Mouse (Mus musculus) heart, embryonic 15.5 days (tissue): ENCODE results near the gene Hist2h4. TPM values are rescaled to one million over a fixed set of nuclear protein-coding genes. Genes with fewer than 3 reads are reported as not detected.

Source experiments
- ATAC-seq: fragments of 200-750 bp; cut with Nextera tagmentation; replicated peaks from 2 replicates; pipeline ENCODE4 v1.8.0; 2017; ENCODE audit warnings: low read depth, moderate TSS enrichment; ENCODE audit not compliant: insufficient number of reproducible peaks, insufficient read depth, low FRiP score
- H3K27ac ChIP-seq: fragments of 300-500 bp; sonication (generic); 2 replicates; pipeline ENCODE4 v1.5.1; 2015; ENCODE audit warnings: mild to moderate bottlenecking, inconsistent platforms
- H3K27me3 ChIP-seq: fragments of 300-500 bp; sonication (generic); 2 replicates; pipeline ENCODE4 v1.6.1; 2015; ENCODE audit warnings: inconsistent platforms
- H3K36me3 ChIP-seq: fragments of 300-500 bp; sonication (generic); 2 replicates; pipeline ENCODE4 v1.6.1; 2015; ENCODE audit warnings: mild to moderate bottlenecking, inconsistent platforms
- H3K4me1 ChIP-seq: fragments of 300-500 bp; sonication (generic); replicated peaks from 2 replicates; pipeline ENCODE4 v1.6.1; 2015; ENCODE audit warnings: inconsistent platforms
- H3K4me2 ChIP-seq: fragments of 300-500 bp; sonication (generic); 2 replicates; pipeline ENCODE4 v1.6.1; 2015; ENCODE audit warnings: inconsistent platforms, mild to moderate bottlenecking, moderate library complexity
- H3K4me3 ChIP-seq: fragments of 300-500 bp; sonication (generic); 2 replicates; pipeline ENCODE4 v1.5.1; 2015; ENCODE audit warnings: mild to moderate bottlenecking, inconsistent platforms
- H3K9ac ChIP-seq: fragments of 300-500 bp; sonication (generic); 2 replicates; pipeline ENCODE4 v1.6.1; 2015; ENCODE audit warnings: mild to moderate bottlenecking, inconsistent platforms
- H3K9me3 ChIP-seq: fragments of 300-500 bp; sonication (generic); replicated peaks from 2 replicates; pipeline ENCODE4 v1.6.1; 2016; ENCODE audit warnings: inconsistent platforms
- WGBS: fragments of 180-500 bp; shearing (Covaris S2); methylation state at CpG from one replicate; pipeline ENCODE4 v1.1.7; 2015; ENCODE audit warnings: mixed read lengths; 5-methylcytosine and 5-hydroxymethylcytosine counted together
- polyA plus RNA-seq: library from polyadenylated mRNA; unstranded; fragments of >200 nt; fragmentation: Nextera tagmentation; extraction: Ambion mirVana; gene quantifications from 2 replicates; pipeline ENCODE4 v1.2.1, GENCODE M21; 2015

Hist2h4 gene
- polyA plus RNA-seq, 1 experiment from 2014 or later: 3.9 TPM

DNA sequence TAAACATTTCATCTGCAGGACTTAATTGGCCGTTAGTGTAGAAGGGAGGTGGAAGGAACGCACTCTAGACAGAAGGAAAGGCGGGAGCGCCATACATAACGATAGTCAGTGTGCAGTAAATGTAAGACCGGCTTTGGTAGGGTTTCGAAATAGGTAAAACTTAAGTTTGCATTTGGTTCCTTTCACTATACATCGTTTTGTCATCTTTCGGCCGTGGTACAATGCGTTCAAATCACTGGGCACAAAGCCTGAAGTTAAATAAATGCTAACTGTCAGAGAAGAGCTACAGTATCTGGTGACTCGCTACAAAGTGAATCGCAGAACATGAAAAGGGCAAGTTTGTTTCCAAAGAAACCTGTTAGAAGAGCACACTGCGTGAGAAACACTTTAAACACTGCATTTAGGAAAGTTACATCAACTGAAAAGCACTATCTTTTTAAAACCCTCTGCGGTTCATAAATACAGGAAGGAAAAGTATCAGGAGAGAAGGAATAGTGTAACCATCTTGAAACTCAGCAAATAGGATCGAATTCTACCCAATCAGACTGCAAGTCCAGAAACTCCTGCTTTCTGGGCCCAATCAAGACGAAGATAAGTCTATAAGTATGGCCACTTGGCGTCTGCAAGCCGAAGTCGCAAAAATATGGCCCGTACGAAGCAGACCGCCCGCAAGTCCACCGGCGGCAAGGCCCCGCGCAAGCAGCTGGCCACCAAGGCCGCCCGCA lies 5.1 kb upstream of the Hist2h4 start, which contains the start of gene Hist2h3b:
Hist2h3b (plus strand) TSS at position 604 of the 725 bp plus-strand sequence.
- Histone ChIP-seq H3K9me3 (no peaks in the 10 kb centered on the region), H3K9ac (peak within 1 kb of the TSS; percentile 60), H3K4me2 (peak within 1 kb of the TSS; percentile 82), H3K4me1 (peaks cover 23% of the 10 kb centered on the region), H3K27me3 (no peaks in the 10 kb centered on the region), H3K36me3 (no peaks in the 10 kb centered on the region), H3K4me3 (peak within 1 kb of the TSS; percentile 54), H3K27ac (peak within 1 kb of the TSS; percentile 96)
- 23% methylated on average over 30 of the region's 30 CpGs for WGBS
- peak; percentile 54 for ATAC-seq

DNA sequence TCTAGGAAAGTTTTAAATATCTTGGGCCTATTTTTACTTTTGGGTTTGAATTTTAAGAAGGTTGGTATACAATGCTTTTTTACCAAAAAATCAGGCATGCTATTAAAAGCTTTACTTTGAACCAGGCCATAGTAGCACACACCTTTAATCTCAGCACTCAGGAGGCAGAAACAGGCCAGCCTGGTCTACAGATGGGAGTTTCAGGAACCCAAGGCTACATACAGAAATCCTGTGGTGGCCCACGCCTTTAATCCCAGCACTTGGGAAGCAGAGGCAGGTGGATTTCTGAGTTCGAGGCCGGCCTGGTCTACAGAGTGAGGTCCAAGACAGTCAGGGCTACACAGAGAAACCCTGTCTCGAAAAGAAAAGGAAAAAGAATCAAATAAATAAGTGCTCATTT lies 4.4 kb upstream of the Hist2h4 start:
- H3K4me3 ChIP-seq: no peak overlapping the region

DNA sequence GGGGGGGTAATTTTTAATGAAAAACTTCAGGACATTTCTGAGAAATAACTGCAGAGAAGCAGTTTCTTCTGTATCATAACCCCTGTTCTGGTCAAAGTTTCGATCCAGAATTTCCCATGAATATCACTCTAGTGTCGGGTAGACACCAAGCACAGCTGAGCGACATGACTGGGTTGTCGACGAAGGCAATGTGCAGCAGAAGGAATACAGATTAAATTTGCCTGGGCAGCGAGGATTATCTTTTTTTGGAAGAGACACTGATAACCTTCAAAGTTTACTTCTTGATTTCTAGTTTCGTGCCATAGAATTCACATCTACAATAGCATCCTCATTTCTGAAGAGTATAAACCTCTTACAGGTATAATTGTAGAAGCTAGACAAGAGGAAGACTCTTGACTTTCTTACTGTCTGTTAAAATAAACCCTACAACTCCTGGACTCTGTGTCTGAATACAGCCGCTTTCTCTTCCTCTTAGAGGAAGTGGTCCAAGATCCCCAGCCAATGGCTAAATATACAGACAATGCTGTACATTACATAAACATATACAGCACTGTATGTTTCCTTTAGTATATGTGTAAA lies 3.1 kb upstream of the Hist2h4 start:
- WGBS: 71% methylated on average over 8 of the region's 8 CpGs
- H3K9ac ChIP-seq: no peak overlapping the region
- H3K4me1 ChIP-seq: peaks cover 31% of the 10 kb centered on the region
- no peak overlapping the region for H3K4me3 ChIP-seq
- H3K36me3 ChIP-seq: no peaks in the 10 kb centered on the region
- no peak overlapping the region for H3K4me2 ChIP-seq
- H3K27me3 ChIP-seq: no peaks in the 10 kb centered on the region
- no peak overlapping the region for H3K27ac ChIP-seq
- no peaks in the 10 kb centered on the region for H3K9me3 ChIP-seq
- no peak for ATAC-seq

More for the DNA sequence above, 4.4 kb upstream of the Hist2h4 start:
- Histone ChIP-seq H3K4me2 (peak overlapping the region; percentile 82), H3K9ac (no peak overlapping the region), H3K27me3 (no peaks in the 10 kb centered on the region), H3K9me3 (no peaks in the 10 kb centered on the region), H3K36me3 (no peaks in the 10 kb centered on the region), H3K27ac (peak overlapping the region; percentile 88), H3K4me1 (peaks cover 23% of the 10 kb centered on the region)
- ATAC-seq: no peak
- WGBS: 80% methylated on average over 4 of the region's 4 CpGs

- ATAC-seq: no peak
- peak overlapping the region; percentile 76; the same call in 1 of the 2 replicates for H3K4me3 ChIP-seq
- H3K4me2 ChIP-seq: peak overlapping the region; percentile 86; the same call in 1 of the 2 replicates
- no peaks in the 10 kb centered on the region for H3K36me3 ChIP-seq
- 77% methylated on average over 7 of the region's 7 CpGs for WGBS
- H3K9me3 ChIP-seq: no peaks in the 10 kb centered on the region
- peaks cover 28% of the 10 kb centered on the region for H3K4me1 ChIP-seq
- H3K9ac ChIP-seq: no peak overlapping the region; the same call in 1 of the 2 replicates
- peak overlapping the region; percentile 99 for H3K27ac ChIP-seq
- no peaks in the 10 kb centered on the region for H3K27me3 ChIP-seq
Observed at GRCm38 (mm10) chr3:96264404-96264949, 1.4 kb upstream of the Hist2h4 start.

DNA sequence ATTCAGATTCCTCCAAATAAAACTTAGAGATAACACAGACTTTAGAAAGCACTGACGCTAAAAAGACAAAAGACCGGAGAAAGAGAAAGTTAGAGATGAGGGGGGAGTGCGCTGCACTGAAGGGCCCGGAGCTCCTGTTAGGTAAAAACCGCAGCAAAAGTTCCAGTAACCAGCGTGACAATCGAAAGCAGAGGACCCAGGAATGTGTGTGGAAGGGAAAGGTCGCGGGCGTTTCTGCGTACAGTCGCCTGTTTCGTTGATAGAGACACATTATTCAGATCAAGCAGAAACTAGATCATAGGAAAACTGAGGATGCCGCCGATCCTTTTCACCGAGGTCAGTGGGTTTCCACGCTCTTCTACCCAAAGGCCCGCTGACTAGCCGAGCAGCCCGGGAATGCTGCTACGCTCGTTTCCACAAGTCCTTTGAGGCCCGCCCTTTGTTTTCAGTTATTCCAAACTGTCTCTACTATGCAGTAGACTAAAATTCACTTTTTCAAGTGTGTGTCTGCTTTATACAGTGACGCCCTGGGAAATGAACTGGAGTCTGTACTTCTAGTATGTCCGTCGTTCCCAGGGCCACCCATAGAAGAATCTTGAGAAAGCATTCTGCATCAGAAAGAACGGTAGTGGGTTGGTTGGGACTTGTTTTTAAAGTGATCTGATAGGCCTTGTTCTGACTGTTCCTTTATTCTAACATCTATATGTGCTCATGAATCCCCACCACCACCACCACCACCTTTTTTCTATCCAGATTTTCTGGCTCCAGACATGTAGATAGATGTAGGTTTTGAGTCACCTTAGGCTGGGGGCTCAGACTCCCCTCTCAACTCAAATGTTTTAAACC lies 670 bp upstream of the Hist2h4 start:
- Histone ChIP-seq H3K27me3 (no peaks in the 10 kb centered on the region), H3K4me3 (peak overlapping the region; percentile 76), H3K9me3 (no peaks in the 10 kb centered on the region), H3K4me1 (peaks cover 24% of the 10 kb centered on the region), H3K9ac (peak overlapping the region; percentile 67), H3K27ac (peak overlapping the region; percentile 99), H3K36me3 (no peaks in the 10 kb centered on the region), H3K4me2 (peak overlapping the region; percentile 86)
- ATAC-seq: peak; percentile 23; the same call in 1 of the 2 replicates
- 7% methylated on average over 27 of the region's 27 CpGs for WGBS

- H3K4me2 ChIP-seq: peak overlapping the region; percentile 86
- no peaks in the 10 kb centered on the region for H3K36me3 ChIP-seq
- peak overlapping the region; percentile 79 for H3K9ac ChIP-seq
- H3K27ac ChIP-seq: peak overlapping the region; percentile 99
- no peaks in the 10 kb centered on the region for H3K9me3 ChIP-seq
- H3K4me3 ChIP-seq: peak overlapping the region; percentile 76
- H3K4me1 ChIP-seq: peaks cover 16% of the 10 kb centered on the region
- ATAC-seq: peak; percentile 86
- WGBS: under 1% methylated on average over 19 of the region's 19 CpGs
- no peaks in the 10 kb centered on the region for H3K27me3 ChIP-seq
Observed at GRCm38 (mm10) chr3:96262216-96262875, 765 bp downstream of the Hist2h4 start.

DNA sequence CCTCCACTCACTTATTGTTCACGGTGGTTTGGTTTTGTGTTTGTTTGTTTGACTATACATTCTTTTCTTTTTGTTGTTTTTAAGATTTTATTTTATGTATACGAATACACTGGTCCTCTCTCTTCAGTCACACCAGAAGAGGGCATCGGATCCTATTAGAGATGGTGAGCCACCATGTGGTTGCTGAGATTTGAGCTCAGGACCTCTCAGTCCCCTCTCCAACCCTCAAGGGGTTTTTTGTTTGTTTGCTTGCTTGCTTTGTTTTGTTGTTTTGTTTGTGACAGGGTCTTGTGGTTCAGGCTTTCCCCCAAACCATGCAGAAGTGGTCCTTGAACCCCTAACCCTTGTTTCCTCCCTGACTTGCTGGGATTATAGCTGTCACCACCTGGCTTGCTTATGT lies 1.5 kb downstream of the Hist2h4 start:
- no peaks in the 10 kb centered on the region for H3K9me3 ChIP-seq
- H3K27ac ChIP-seq: peak overlapping the region; percentile 99
- H3K36me3 ChIP-seq: no peaks in the 10 kb centered on the region
- no peaks in the 10 kb centered on the region for H3K27me3 ChIP-seq
- ATAC-seq: no peak
- H3K9ac ChIP-seq: peak overlapping the region; percentile 31; the same call in 1 of the 2 replicates
- 48% methylated on average over 3 of the region's 3 CpGs for WGBS
- H3K4me3 ChIP-seq: peak overlapping the region; percentile 76
- H3K4me1 ChIP-seq: peaks cover 16% of the 10 kb centered on the region
- peak overlapping the region; percentile 86 for H3K4me2 ChIP-seq

DNA sequence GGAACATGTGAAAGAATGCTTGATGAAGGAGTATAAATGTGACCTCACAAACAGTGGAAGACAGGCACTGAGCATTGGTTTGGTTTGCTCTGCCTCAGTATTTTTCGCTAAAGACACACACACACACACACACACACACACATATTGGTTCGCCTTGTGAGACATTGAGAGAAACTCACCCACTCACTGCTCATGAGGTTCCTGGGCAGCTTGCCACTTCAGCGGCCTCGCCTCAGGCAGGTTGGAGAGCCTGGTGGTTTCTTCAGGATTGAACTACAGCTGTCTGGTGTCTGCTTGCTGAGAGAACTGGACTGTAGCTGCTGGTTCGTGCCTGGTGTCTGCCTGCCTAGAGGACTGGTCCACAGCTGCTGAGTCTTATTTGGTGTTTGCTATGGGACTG lies 2.9 kb downstream of the Hist2h4 start:
- Histone ChIP-seq H3K36me3 (no peaks in the 10 kb centered on the region), H3K27ac (no peak overlapping the region), H3K4me1 (peaks cover 20% of the 10 kb centered on the region), H3K27me3 (no peaks in the 10 kb centered on the region), H3K9ac (no peak overlapping the region), H3K4me2 (no peak overlapping the region), H3K4me3 (no peak overlapping the region), H3K9me3 (no peaks in the 10 kb centered on the region)
- WGBS: 88% methylated on average over 5 of the region's 5 CpGs
- no peak for ATAC-seq

GRCm38 (mm10) chr3:96257190-96257589 lies 5.9 kb downstream of the Hist2h4 start:
- no peaks in the 10 kb centered on the region for H3K27me3 ChIP-seq
- H3K9ac ChIP-seq: no peak overlapping the region
- no peak overlapping the region for H3K4me3 ChIP-seq
- H3K9me3 ChIP-seq: no peaks in the 10 kb centered on the region
- no peak overlapping the region for H3K27ac ChIP-seq
- WGBS: 68% methylated on average over 3 of the region's 3 CpGs
- H3K4me2 ChIP-seq: no peak overlapping the region
- ATAC-seq: no peak
- no peaks in the 10 kb centered on the region for H3K36me3 ChIP-seq
- H3K4me1 ChIP-seq: peaks cover 11% of the 10 kb centered on the region

DNA sequence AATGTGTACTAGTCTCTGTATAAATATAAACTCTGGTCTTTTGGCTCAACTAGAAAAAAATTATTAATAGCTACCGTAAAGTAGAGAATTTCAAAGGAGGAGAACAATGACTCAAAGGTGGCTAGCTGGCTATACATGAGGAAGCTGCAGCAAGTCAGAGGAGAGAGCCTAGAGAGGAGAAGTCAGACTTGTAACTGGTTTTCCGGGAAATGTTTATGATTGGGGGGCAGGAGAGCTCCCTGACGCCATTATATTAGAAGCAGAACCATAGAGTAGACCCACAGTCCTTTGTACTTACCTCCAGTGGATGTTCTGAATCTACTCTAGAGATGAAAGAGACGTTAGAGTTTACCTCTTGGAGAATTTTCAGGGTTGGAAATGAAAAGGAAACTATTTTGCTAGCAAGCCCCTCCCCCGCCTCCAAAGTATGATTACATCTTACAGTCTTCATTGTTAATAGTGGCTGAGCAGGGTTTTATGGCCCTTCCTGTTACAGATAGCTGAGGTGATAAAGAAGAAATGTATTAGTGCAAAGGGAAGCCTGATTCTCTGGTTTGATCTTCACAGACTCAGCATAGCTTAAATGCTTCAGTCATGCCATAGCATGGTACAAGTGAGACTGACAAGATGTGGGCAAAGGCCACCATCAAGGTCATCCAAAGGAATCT lies 7.1 kb downstream of the Hist2h4 start:
- WGBS: 71% methylated on average over 5 of the region's 5 CpGs
- no peak overlapping the region for H3K4me2 ChIP-seq
- no peak overlapping the region for H3K27ac ChIP-seq
- no peaks in the 10 kb centered on the region for H3K27me3 ChIP-seq
- no peaks in the 10 kb centered on the region for H3K36me3 ChIP-seq
- no peaks in the 10 kb centered on the region for H3K9me3 ChIP-seq
- H3K9ac ChIP-seq: no peak overlapping the region
- 0 out of 2 replicates have a peak, but pooled peaks cover 5% of the 10 kb centered on the region for H3K4me1 ChIP-seq
- H3K4me3 ChIP-seq: no peak overlapping the region
- ATAC-seq: no peak
